Mouse (Mus musculus) layer of hippocampus, postnatal 36 days (tissue): ENCODE results near the gene H1f0. TPM values are rescaled to one million over a fixed set of nuclear protein-coding genes. Genes with fewer than 3 reads are reported as not detected.

ENCODE experiments used
- DNase-seq, 2 experiments: peaks; one replicate each; pipeline ENCODE4 v3.0.0; 2022
- microRNA-seq, 2 experiments: library from miRNA; unstranded; fragments of <30 nt; microRNA quantifications; one replicate each; pipeline ENCODE4 v1.2.0; 2021
- total RNA-seq, 2 experiments: library from RNA; stranded (reverse); gene quantifications; 2 replicates each; pipeline ENCODE4 v1.2.3; 2021

Gene H1f0
- total RNA-seq, 2 experiments from 2014 or later = 88.9 to 89.5 TPM

DNA sequence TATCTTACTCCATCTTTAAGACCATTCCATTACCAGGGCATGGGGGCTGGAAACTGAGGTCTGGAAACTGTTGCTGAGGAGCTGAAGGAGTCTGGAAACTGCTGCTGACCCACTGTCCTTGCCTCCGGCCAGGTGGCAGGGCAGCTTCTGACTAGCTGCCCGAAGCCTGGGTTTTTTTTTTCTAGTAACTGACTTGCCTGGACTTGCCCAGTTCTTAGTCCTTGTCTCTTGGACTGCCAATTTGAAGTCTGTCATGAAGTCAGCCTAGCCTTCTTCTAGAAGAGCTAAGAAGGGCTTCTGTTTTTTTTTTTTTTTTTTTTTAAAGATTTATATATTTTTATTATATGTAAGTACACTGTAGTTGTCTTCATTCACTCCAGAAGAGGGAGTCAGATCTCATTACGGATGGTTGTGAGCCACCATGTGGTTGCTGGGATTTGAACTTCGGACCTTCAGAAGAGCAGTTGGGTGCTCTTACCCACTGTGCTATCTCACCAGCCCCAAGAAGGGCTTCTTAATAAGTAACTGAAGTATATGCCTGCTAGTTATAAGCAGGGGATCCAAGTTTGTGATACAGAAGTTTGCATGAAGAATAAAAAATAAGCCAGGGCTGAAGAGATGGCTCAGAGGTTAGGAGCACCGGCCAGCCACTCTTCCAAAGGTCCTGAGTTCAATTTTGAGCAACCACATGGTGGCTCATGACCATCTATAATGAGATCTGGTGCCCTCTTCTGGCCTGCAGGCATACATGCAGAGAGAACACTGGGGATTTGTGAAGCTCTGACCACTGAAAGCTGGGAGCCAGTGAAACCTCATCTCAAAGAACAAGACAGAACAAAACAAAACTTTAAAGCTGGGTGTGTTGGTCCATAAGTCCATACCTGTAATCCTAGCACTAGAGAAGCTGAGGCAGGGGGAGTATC lies 43.1 kb downstream of the H1f0 start:
- peak in 1 of 2 experiments; percentile 27 for DNase-seq

DNA sequence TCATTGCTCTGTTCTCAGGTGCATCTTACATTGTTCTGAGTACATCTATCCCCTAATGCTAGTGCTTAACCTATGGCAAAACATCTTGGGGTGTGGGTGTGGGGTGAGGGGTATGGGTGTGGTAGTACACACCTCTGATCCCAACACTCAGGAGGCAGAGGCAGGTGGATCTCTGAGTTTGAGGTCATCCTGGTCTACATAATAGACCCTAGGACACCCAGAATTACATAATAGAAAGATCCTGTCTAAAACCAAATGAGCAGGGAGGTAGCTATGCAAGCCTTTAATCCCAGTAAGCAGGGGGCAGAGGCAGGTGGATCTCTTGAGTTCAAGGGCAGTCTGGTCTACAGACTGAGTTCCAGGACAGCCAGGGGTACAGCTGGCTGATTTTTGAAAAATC lies 45.5 kb downstream of the H1f0 start:
- DNase-seq = no peak

DNA sequence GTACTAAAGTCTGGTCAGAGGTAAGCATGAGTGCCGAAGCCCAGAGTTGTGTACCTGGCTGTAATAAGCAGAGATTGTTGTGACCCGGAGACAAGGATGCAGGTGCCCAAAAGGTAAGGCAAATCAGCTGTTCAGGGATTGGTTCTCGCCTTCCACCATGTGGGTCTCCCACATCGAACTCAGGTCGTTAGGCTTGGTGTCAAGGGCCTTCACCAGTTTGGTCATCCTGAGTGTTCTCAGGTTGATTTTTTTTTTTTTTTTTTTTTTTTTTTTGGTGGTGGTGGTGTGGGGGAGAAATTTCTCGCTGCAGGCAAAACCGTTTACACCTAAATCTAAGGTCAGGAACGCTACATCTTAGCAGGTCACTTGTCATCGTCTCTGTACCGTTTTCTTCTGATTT lies 46.2 kb downstream of the H1f0 start:
- no peak for DNase-seq

DNA sequence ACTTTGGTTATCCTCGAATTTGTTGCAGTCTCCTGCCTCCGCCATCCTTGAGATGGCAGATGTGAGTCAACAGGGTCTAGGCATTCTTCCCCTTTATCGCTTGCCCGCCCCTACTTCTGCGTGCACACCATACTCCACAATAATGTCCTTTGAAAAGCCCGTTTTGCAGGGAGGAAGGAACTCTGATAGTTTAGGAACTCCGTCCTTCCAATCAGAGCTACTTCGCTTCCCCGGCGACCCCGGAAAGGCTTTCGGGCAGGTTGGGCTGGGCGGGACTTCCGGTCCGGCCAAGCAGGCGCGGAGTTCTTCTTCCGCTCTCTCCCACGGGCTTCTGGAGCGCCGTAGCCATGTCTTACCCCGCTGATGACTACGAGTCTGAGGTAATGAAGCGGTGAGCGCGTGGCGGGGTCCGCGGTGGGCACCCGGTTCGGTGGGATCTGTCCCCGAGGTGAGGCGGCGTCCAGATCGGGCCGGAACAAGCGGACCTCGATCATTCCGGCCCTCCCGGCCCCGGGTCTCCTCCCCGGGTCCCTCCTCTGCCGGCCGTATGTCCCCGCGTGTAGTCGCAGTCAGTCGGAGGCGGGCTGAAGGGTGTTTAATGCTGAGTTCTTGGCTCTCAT lies 46.8 kb downstream of the H1f0 start, which contains the start of gene Eif3l:
TSS of gene Eif3l (plus strand) at position 267 of the 620 bp plus-strand sequence.
- DNase-seq = peak; percentile 87 to 88

DNA sequence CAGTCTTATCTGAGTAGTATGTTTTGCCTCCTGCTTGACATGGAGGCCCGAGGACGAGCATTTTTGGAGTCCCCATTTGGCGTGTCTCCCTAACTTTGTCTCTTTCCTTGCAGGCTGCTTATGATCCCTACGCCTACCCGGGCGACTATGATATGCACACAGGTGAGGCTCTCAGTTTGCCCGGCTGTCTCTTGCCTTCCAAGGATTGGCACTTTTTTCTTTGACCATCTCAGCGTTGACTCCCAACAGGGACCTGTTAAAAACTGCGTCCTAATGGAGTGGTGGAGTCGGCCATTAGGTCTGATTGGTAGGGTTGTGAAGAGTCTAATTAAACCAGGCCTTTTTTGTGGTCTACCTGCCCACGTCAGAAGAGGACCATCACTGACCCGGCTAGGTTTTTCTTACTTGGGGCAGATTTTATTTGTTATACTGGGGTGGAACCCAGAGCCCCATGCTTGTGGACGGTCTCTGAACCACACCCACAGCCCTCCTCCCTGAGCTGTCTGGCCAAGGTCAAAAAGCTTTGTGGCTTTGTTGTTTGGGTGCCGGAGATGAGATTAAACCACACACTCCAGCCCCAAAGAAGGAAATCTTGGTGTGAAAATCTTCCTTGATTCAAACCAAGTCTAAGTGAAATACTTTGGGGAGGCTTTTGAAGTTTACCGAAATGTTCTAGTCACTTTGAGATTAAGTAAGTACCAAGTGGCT lies 47.6 kb downstream of the H1f0 start:
- no peak for DNase-seq

DNA sequence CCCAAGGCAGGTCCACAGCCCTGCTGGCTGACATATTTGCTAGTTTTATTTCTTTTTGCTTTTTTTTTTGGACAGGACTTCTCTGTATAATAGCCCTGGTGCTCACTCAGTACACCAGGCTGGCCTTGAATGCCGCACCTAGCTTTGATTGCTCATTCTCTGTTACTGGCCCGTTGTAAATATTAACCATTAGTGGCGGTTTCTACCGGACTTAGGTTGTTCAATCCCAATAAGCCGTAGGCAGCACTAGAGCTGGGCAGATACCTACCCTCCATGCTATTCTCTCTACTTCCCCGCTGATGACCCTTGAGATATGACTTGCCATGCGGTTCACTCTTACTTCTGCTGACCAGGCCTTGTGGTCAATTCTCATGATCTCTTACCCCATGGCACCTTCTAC lies 51.3 kb downstream of the H1f0 start:
- DNase-seq = no peak

Small RNAs within 50 kb of the gene (microRNA-seq; reads per million reads assigned to microRNA genes)
- 0.42 to 0.60 reads per million in 2 experiments for gene Mir6956

Other genes starting within 250 kb of the H1f0 start
- gene Card10, start 225.4 kb upstream of the H1f0 start, total RNA-seq = 1 to 10 TPM; 5.1 to 5.8 TPM
- gene Cdc42ep1, start 185.8 kb upstream of the H1f0 start, total RNA-seq = 10 to 100 TPM; 12.4 to 13.2 TPM
- gene Lgals2, start 172.9 kb upstream of the H1f0 start, total RNA-seq = not detected
- gene Gga1, start 151.3 kb upstream of the H1f0 start, total RNA-seq = 10 to 100 TPM; 56.2 to 58.6 TPM
- under 1 TPM in 1 of 2 experiments, not detected in 1; 0.33 TPM for gene Gm49510, start 128.8 kb upstream of the H1f0 start, total RNA-seq
- 10 to 100 TPM; 32.0 to 33.3 TPM for gene Sh3bp1, start 128.7 kb upstream of the H1f0 start, total RNA-seq
- gene Pdxp, start 114.5 kb upstream of the H1f0 start, total RNA-seq = 100 to 1,000 TPM; 171 to 176 TPM
- gene Lgals1, start 101.7 kb upstream of the H1f0 start, total RNA-seq = 10 to 100 TPM; 18.2 to 19.2 TPM
- 10 to 100 TPM; 36.7 to 39.5 TPM for gene Nol12, start 93.5 kb upstream of the H1f0 start, total RNA-seq
- 10 to 100 TPM in 1 of 2 experiments, 1 to 10 TPM in 1; 7.7 to 12.7 TPM for gene Triobp, start 80.7 kb upstream of the H1f0 start, total RNA-seq
- not detected for gene Galr3, start 13.4 kb downstream of the H1f0 start, total RNA-seq
- 10 to 100 TPM; 17.6 to 20.7 TPM for gene Ankrd54, start 34.4 kb downstream of the H1f0 start, total RNA-seq
- 10 to 100 TPM; 69.4 to 74.8 TPM for gene Eif3l, start 46.7 kb downstream of the H1f0 start, total RNA-seq
- 10 to 100 TPM; 33.1 to 34.5 TPM for gene Micall1, start 80.4 kb downstream of the H1f0 start, total RNA-seq
- 100 to 1,000 TPM in 1 of 2 experiments, 10 to 100 TPM in 1; 98.9 to 101 TPM for gene Polr2f, start 112.6 kb downstream of the H1f0 start, total RNA-seq
- 1 to 10 TPM; 8.9 to 9.3 TPM for gene 1700088E04Rik, start 112.8 kb downstream of the H1f0 start, total RNA-seq
- gene Sox10, start 136.8 kb downstream of the H1f0 start, total RNA-seq = 10 to 100 TPM; 28.9 to 31.6 TPM
- gene Pick1, start 200.7 kb downstream of the H1f0 start, total RNA-seq = 10 to 100 TPM; 43.9 to 48.3 TPM
- gene Gm49486, start 200.9 kb downstream of the H1f0 start, total RNA-seq = under 1 TPM; 0.50 to 0.99 TPM
- under 1 TPM in 1 of 2 experiments, not detected in 1; 0.30 TPM for gene Slc16a8, start 226.3 kb downstream of the H1f0 start, total RNA-seq